Mouse (Mus musculus): ENCODE measurements around the gene Atp5s.

DNA sequence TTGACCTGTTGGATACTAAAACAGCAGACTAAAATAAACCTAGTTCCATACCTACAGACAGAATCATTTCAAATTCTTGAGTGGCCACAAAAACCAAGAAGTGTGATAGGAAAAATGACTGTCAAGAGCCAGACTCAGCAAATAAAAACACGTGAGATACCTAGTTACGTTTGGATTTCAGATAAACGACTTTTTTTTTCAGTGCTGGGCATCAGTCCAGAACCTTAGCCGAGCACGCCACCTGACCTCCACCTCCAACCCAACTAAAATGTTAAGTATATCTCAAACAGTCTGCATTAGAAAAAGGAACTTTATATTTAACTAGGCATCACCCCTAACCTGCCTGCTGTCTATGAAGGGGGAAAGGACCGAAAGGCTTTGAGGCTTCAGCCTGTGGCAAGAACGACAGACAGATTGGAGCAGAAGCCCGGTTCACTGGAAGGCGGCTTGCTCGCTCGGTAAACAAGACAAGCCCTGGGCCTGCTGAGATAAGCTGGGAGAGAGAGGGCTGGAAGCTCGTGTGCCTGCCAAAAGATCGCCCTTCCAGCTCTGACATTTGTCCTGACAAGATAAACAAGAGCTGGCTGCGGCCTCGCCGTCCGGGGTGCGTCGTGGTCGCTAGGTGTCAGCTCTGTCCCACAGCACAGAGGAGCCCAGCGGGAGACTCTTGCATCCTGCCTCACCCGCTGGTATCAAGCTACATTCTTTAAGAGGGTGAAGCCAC lies 32.8 kb downstream of the Atp5s start:
- TF ChIP-seq GATA1 (IDR thresholded peaks at IDR 0.05; ENCODE audit: borderline replicate concordance, low read length) (no peak), FLI1 (IDR thresholded peaks at IDR 0.05; ENCODE audit: low read length) (no peak)
